Mouse (Mus musculus) testis, adult 2 months (tissue): ENCODE measurements at regions not wholly inside any gene's neighbourhood (a gene's known extent, or its start where the extent isn't known, plus 50 kb on each side); places are given as distances from the start of the nearest gene placed in this dataset.

Experiments
- H3K27ac ChIP-seq: fragments of 200-500 bp; 2 replicates; pipeline ENCODE4 v1.5.1; 2012; ENCODE audit warnings: low read depth, low read length; ENCODE audit not compliant: control insufficient read depth, insufficient read depth
- H3K27me3 ChIP-seq: fragments of 200-500 bp; 2 replicates; pipeline ENCODE4 v1.6.1; 2012; ENCODE audit warnings: mild to moderate bottlenecking, low read length, moderate library complexity; ENCODE audit not compliant: control insufficient read depth, insufficient read depth
- H3K36me3 ChIP-seq: fragments of 200-500 bp; 2 replicates; pipeline ENCODE4 v1.6.1; 2012; ENCODE audit warnings: mild to moderate bottlenecking, low read length; ENCODE audit not compliant: control insufficient read depth, insufficient read depth
- H3K4me1 ChIP-seq: fragments of 200-500 bp; 2 replicates; pipeline ENCODE4 v1.6.1; 2012; ENCODE audit warnings: low read length; ENCODE audit not compliant: control insufficient read depth, insufficient read depth
- H3K4me3 ChIP-seq: fragments of 200-500 bp; 2 replicates; pipeline ENCODE4 v1.5.1; 2012; ENCODE audit warnings: low read depth, mild to moderate bottlenecking, low read length, moderate library complexity, mixed read lengths; ENCODE audit not compliant: control insufficient read depth
- CTCF ChIP-seq: fragments of 200-500 bp; IDR thresholded peaks from 2 replicates; pipeline ENCODE4 v1.5.1; 2012; ENCODE audit warnings: low read depth, mild to moderate bottlenecking, inconsistent platforms, low read length, moderate library complexity; ENCODE audit not compliant: control insufficient read depth, insufficient read depth, insufficient replicate concordance
- POLR2A ChIP-seq: fragments of 200-500 bp; IDR thresholded peaks from 2 replicates; pipeline ENCODE4 v1.6.1; 2012; ENCODE audit warnings: low read depth, mild to moderate bottlenecking, inconsistent platforms, low read length, moderate library complexity; ENCODE audit not compliant: control insufficient read depth

DNA sequence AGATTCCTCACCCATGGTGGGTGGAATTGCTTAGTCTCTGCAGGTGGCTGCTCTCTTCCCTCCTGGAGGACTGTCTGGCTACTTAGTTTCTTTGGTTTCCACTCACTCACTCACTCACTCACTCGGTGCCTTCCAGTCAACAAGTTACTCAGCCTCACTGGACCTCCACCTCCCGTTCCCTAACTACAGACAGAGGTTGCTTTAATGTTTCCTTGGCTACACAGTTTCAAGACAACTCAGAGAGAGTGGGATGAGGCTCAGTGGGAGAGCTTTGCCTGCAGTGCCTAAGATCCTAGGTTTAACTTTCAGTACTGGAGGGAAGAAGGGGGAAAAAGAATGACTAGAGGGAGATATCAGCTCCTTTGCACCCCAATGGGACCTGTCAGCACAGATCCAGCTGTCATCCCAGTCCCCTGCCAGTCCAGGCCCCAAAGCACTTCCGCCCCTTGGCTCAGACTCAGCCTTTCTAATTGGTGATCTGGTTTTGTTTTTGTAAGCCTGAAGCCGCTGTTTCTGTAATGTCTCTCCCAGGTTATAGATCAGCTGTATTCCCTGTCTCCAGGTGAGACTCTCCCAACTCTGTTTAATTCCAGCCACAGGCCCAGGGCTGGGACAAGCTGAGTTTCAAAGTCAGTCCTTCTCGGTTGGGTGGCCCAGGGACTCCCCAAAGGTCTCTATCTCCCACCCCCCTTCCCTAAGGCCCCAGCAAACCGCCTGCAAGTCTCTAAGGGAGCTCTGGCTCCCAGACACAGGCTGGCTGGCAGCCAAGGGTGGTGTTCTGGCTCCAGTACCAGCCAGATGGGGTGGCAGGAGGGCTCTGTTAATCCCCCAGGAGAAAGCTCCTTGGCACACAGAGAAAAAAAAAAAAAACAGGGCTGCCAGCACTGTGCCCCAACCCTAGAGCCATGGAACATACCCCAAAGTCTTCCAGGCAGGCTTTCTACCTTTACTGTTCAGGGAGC is 60.5 kb upstream of the Cdon start:
- H3K27me3 ChIP-seq = no peaks in the 10 kb centered on the region
- peaks cover 7% of the 10 kb centered on the region for H3K4me1 ChIP-seq
- no peak overlapping the region for H3K27ac ChIP-seq

DNA sequence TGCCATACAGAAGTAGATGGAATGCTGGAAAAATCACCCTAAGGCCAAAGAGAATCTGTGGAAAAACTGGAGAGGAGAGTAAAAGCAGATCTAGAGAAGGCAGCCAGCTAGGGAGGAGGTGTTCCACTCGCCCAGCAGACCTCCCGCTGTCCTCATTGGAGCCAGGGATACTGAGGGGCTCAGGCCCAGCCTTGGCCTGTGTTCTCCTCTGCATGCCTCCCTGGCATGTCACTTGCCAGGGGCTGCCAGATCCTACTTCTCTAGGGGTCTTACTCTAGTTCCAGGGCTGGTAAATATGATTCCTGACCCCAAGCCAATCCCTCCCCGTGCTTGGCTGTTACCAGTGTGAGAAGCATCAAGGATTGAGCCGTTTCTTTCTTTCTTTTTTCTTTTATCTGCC is 59.5 kb upstream of the Cdon start:
- no peaks in the 10 kb centered on the region for H3K27me3 ChIP-seq
- no peak overlapping the region for H3K27ac ChIP-seq
- H3K4me1 ChIP-seq = peaks cover 7% of the 10 kb centered on the region
- H3K4me3 ChIP-seq = no peak overlapping the region
- H3K36me3 ChIP-seq = no peaks in the 10 kb centered on the region
- TF ChIP-seq POLR2A (no peak), CTCF (no peak)

More for the DNA sequence above, 60.5 kb upstream of the Cdon start:
- H3K36me3 ChIP-seq = no peaks in the 10 kb centered on the region
- no peak for TF ChIP-seq POLR2A
- no peak for TF ChIP-seq CTCF
- H3K4me3 ChIP-seq = no peak overlapping the region

DNA sequence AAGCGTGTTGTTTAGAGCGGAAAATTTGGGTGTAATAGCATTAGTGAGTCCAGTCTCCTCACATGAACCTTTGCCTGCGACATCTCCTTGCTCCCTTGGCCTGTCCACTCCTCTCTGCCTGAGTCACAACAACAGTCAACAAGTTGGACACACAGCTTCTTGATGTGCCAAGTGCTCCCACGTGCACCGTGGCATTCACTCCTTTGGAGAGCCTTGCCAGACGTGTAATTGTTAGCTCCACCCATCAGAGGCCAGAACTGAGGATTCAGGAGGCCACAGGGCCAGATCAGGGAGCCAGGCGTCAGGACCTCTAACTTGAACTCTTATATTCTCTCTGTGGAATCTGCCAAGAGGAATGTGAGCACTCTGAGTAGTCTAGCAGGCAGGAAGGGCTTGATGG is 58.7 kb upstream of the Cdon start:
- no peaks in the 10 kb centered on the region for H3K36me3 ChIP-seq
- TF ChIP-seq POLR2A (no peak), CTCF (no peak)
- H3K27me3 ChIP-seq = no peaks in the 10 kb centered on the region
- H3K4me1 ChIP-seq = peaks cover 7% of the 10 kb centered on the region
- no peak overlapping the region for H3K27ac ChIP-seq
- no peak overlapping the region for H3K4me3 ChIP-seq

DNA sequence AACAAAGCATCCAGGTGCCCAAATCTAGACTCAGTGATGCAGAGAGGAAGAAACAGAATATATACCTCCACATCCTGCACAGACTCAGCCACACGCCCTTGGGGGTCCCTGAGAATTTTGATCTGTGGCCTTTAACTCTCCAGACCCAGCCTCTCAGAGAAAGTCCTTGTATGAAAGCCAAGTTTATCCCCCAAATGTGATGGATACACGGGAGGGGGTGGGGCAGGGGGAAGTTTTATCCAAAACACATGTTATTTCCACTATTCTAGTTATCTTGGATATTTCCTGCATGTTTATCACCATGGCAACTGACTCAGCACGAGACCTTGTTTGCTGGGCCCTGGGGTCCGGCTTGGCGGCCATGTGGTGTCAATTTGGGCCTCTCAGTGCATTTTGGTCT is 57.8 kb upstream of the Cdon start:
- Histone ChIP-seq H3K4me3 (no peak overlapping the region), H3K36me3 (no peaks in the 10 kb centered on the region), H3K27me3 (no peaks in the 10 kb centered on the region), H3K4me1 (peaks cover 7% of the 10 kb centered on the region), H3K27ac (no peak overlapping the region)
- no peak for TF ChIP-seq POLR2A
- TF ChIP-seq CTCF = no peak

DNA sequence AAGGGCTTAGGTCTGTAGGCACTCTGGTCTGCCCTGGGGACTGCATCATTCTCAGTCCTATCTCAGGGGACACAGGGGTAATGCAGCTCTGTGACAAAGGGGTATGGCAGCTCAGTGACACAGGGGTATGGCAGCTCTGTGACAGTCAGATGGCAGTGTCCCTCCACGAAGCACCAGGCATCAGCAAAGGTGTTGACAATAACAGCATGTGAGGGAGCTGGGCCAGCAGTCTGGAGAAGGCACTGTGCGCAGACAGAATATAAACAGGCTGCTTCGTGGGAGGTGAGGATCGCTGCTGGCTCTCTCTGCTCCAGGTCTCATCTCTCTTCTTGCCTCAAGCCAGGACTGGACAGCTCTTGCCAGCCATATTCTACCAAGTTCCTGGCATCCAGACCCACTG is 57.0 kb upstream of the Cdon start:
- Histone ChIP-seq H3K27me3 (no peaks in the 10 kb centered on the region), H3K4me3 (no peak overlapping the region), H3K4me1 (peaks cover 7% of the 10 kb centered on the region), H3K27ac (no peak overlapping the region), H3K36me3 (no peaks in the 10 kb centered on the region)
- TF ChIP-seq POLR2A (no peak), CTCF (no peak)

DNA sequence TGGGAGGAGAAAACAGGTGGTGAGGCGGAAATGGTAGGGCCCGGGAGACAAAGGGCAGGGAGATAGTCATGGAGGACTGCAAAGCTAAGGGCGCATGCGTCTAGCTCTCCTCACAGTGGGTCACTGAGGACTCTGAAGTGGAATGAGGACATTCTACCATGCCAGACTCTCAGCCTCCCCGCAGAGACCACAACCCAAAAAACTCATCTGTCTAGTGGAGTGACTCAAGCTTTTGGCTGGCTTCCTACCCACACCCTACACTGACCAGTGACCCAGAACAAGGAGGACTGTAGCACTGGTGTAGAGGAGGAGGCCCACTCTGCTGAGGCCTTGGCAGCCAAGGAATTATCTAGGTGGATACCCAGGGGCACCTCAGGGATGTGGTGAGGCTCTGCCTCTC is 55.0 kb upstream of the Cdon start:
- H3K36me3 ChIP-seq = no peaks in the 10 kb centered on the region
- peaks cover under 1% of the 10 kb centered on the region; the same call in 1 of the 2 replicates for H3K4me1 ChIP-seq
- no peak overlapping the region for H3K27ac ChIP-seq
- H3K27me3 ChIP-seq = no peaks in the 10 kb centered on the region
- H3K4me3 ChIP-seq = no peak overlapping the region
- TF ChIP-seq POLR2A = no peak
- no peak for TF ChIP-seq CTCF

DNA sequence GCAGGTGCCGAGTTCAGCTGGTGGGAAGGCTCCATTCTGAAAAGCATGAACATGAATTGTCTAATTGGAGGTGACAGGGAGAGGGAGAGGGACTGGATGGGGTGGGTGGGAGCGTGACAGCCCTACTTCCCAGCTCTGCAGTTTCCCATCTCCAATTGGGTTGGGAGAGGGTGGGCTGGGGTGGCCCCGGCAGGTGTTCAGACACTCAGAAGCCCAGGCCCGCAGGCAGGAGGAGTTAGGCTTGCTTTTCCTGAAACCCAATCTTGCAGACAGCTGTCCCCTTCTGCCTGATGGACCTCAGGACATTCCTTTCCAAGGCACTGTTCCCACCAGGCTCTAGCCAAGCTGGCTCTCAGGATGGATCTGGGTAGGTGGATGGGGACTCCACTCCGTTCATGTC is 51.9 kb upstream of the Cdon start:
- Histone ChIP-seq H3K36me3 (no peaks in the 10 kb centered on the region), H3K27ac (no peak overlapping the region), H3K27me3 (no peaks in the 10 kb centered on the region), H3K4me1 (no peaks in the 10 kb centered on the region), H3K4me3 (no peak overlapping the region)
- TF ChIP-seq POLR2A (no peak), CTCF (no peak)
